Mouse (Mus musculus): ENCODE measurements around the gene Ptpn13.

The Ptpn13 gene

GRCm38 (mm10) chr5:103598881-103599280 lies 173.9 kb downstream of the Ptpn13 start:
- no peak for DNase-seq

- DNase-seq = no peak
These were observed 178.3 kb downstream of the Ptpn13 start for GRCm38 (mm10) chr5:103603115-103603893.

- no peak for DNase-seq
These were observed 180.7 kb downstream of the Ptpn13 start for GRCm38 (mm10) chr5:103605707-103606106.

GRCm38 (mm10) chr5:103610148-103610547 lies 185.2 kb downstream of the Ptpn13 start:
- DNase-seq = no peak

GRCm38 (mm10) chr5:103610856-103611472 lies 186.0 kb downstream of the Ptpn13 start:
- DNase-seq = no peak

- no peak for DNase-seq
These were observed 187.3 kb downstream of the Ptpn13 start for GRCm38 (mm10) chr5:103612316-103612715.

- no peak for DNase-seq
These were observed 189.4 kb downstream of the Ptpn13 start for GRCm38 (mm10) chr5:103614356-103614755.

GRCm38 (mm10) chr5:103617191-103617590 lies 192.2 kb downstream of the Ptpn13 start:
- no peak for DNase-seq

GRCm38 (mm10) chr5:103620301-103620973 lies 195.4 kb downstream of the Ptpn13 start:
- no peak for DNase-seq

GRCm38 (mm10) chr5:103622321-103622720 lies 197.3 kb downstream of the Ptpn13 start:
- no peak for DNase-seq

- DNase-seq = no peak
These were observed 199.8 kb downstream of the Ptpn13 start for GRCm38 (mm10) chr5:103624831-103625230.

- DNase-seq = no peak
These were observed 203.5 kb downstream of the Ptpn13 start for GRCm38 (mm10) chr5:103628499-103628898.

GRCm38 (mm10) chr5:103629111-103629764 lies 204.2 kb downstream of the Ptpn13 start, which contains the start of gene Slc10a6:
TSS of gene Slc10a6 (minus strand) at chr5:103629403.
- DNase-seq = peak; percentile 34

- DNase-seq = no peak
These were observed 205.0 kb downstream of the Ptpn13 start for GRCm38 (mm10) chr5:103629854-103630580.

- DNase-seq = no peak
These were observed 212.2 kb downstream of the Ptpn13 start for GRCm38 (mm10) chr5:103637162-103637561.

- DNase-seq = no peak
These were observed 219.2 kb downstream of the Ptpn13 start for GRCm38 (mm10) chr5:103644167-103644566.

- DNase-seq = no peak
These were observed 222.3 kb downstream of the Ptpn13 start for GRCm38 (mm10) chr5:103647320-103647719.

Data from retina, postnatal 1 day (tissue).